ENCODE assay signal across 24 mouse cellular contexts in the genomic region with DNA sequence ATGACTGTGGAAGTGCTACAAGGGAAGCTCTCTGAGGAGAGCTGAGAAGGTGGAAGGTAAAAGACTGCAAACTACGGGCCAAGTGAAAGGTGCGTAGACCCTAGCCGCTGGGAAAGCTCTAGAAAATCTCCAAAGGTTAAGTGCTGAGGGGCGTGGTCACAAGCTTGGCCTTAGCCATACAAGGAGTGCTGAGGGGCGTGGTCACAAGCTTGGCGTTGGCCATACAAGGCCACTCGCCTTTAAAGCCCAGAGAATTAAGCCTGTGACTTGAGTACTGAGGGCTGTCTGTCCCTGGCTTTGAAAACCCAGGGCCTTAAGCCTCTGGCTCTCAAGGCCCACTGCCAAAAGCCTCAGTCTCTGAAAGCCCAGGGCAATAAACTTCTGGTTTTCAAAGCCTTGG. TPM values are rescaled to one million over a fixed set of nuclear protein-coding genes. Genes with fewer than 3 reads are reported as not detected.
A peak's percentile ranks its signal among the peaks of the same experiment; 100 is the strongest.
DNase-seq lines count a peak whose midpoint lies in the region; ATAC-seq lines count a peak whose summit lies in the region.
"Had no signal": no experiment of that assay in that cellular context is flagged by ENCODE, and none has a peak within 500 bp of the region (broad histone marks: within the 10 kb centered on the region; RNA-seq: fewer than 3 reads in every experiment).

No protein-coding gene starts in this region.

- WGBS in liver, embryonic 12.5 days (ENCODE audit: insufficient replicate concordance): 70% methylated on average over 7 of the region's 7 CpGs

- H3K9me3 ChIP-seq in liver, embryonic 12.5 days (replicated peaks): no peaks in the 10 kb centered on the region
- H3K9me3 ChIP-seq: embryonic facial prominence, embryonic 10.5 days; forebrain, embryonic 12.5 days; hindbrain, embryonic 12.5 days had no signal

- intact Hi-C loops in heart, postnatal 14 days (cut with DNase I): loop anchor here (10.0 kb wide), 1 partner anchor 122 kb away; the partner anchor contains the start of gene Klhl20

- DNase-seq in heart, adult 11 months: peak; percentile 62
- DNase-seq in heart, postnatal 14 days: no peak
- DNase-seq in liver: peak; percentile 64
- peak; percentile 44 for DNase-seq in lung, postnatal 25 days (ENCODE audit: low spot score)
- no peak for DNase-seq in lung, postnatal 4 days
- no peak for DNase-seq in thymus, postnatal 10 days (ENCODE audit: low spot score in 2 of 2)
- DNase-seq: adrenal gland, adult 8-10 months; adrenal gland, postnatal 36 days; B cell, adult 2 months; cerebellum, adult 2 months; cerebellum, postnatal 10 days; gastrocnemius, postnatal 10 days; heart, adult 2 months; heart, postnatal 4 days had no signal

- no peak overlapping the region for H3K4me3 ChIP-seq in liver, embryonic 12.5 days
- H3K4me3 ChIP-seq: embryonic facial prominence, embryonic 10.5 days; erythroblast, embryonic 14.5 days; forebrain, embryonic 12.5 days; heart, adult 2 months; hindbrain, embryonic 12.5 days had no signal

- no peaks in the 10 kb centered on the region for H3K36me3 ChIP-seq in liver, embryonic 12.5 days
- H3K36me3 ChIP-seq: embryonic facial prominence, embryonic 10.5 days; forebrain, embryonic 12.5 days; hindbrain, embryonic 12.5 days had no signal

- H3K4me1 ChIP-seq in liver, embryonic 12.5 days: peaks cover 55% of the 10 kb centered on the region
- H3K4me1 ChIP-seq: forebrain, embryonic 12.5 days; hindbrain, embryonic 12.5 days had no signal

- H3K4me2 ChIP-seq in liver, embryonic 12.5 days: no peak overlapping the region
- H3K4me2 ChIP-seq: forebrain, embryonic 12.5 days; hindbrain, embryonic 12.5 days had no signal

- H3K9ac ChIP-seq in liver, embryonic 12.5 days: no peak overlapping the region
- H3K9ac ChIP-seq: forebrain, embryonic 12.5 days; hindbrain, embryonic 12.5 days had no signal

- no peaks in the 10 kb centered on the region for H3K27me3 ChIP-seq in liver, embryonic 12.5 days (replicated peaks)

- no peak for ATAC-seq in liver, embryonic 12.5 days
- ATAC-seq in erythroid progenitor cell, adult 5-6 weeks (replicated peaks; ENCODE audit: low FRiP score, poor library complexity, severe bottlenecking): peak; percentile 56; the same call in 1 of the 2 replicates
- ATAC-seq: CD4-positive, CD25-positive, alpha-beta regulatory T cell, adult 4 months; forebrain, embryonic 16.5 days; hindbrain, embryonic 16.5 days; inflammation-experienced regulatory T-cells, adult 6 months had no signal

- H3K27ac ChIP-seq in liver, embryonic 12.5 days: no peak overlapping the region
- H3K27ac ChIP-seq: embryonic facial prominence, embryonic 10.5 days; forebrain, embryonic 12.5 days; heart, adult 2 months; hindbrain, embryonic 12.5 days had no signal

RNA-seq across cellular contexts. Expression of gene Prdx6, which starts 5.9 kb away (rescaled TPM):
- 100 to 1,000 TPM; 208 to 228 TPM for total RNA-seq in heart, postnatal 14 days (2021)
- polyA plus RNA-seq in liver, embryonic 12.5 days (2016; fragmentation: Nextera tagmentation; extraction: Ambion mirVana): 467 and 508 TPM in 2 replicates
- 50.3 and 52.6 TPM in 2 replicates for total RNA-seq in erythroid progenitor cell, adult 5-6 weeks (2015; ENCODE audit: low replicate concordance)
- total RNA-seq in erythroid progenitor cell, adult 5-6 weeks (2017; ENCODE audit: low replicate concordance): 44.5 and 48.9 TPM in 2 replicates

Comparison
In these comparisons a context has a peak if more than half of its experiments do, and no peak if none do; other contexts are left out.
1. DNase-seq: peak in heart, adult 11 months (single experiment), liver (single experiment) and lung, postnatal 25 days (single experiment); none in heart, postnatal 14 days (0 of 2), lung, postnatal 4 days (0 of 2) and thymus, postnatal 10 days (0 of 2).